ENCODE assay signal across 22 mouse cellular contexts in genomic region chr8:11840174-11840573, GRCm38 (mm10). TPM values are rescaled to one million over a fixed set of nuclear protein-coding genes. Genes with fewer than 3 reads are reported as not detected.
DNase-seq lines count a peak whose midpoint lies in the region; ATAC-seq and TF ChIP-seq lines count a peak whose summit lies in the region.
"Had no signal": no experiment of that assay in that cellular context is flagged by ENCODE, and none has a peak within 500 bp of the region (broad histone marks: within the 10 kb centered on the region; RNA-seq: fewer than 3 reads in every experiment).

Tex29 (plus strand) TSS chr8:11840474.

- H3K4me1 ChIP-seq in heart, embryonic 10.5 days = peaks cover 38% of the 10 kb centered on the region
- H3K4me1 ChIP-seq in lung, embryonic 14.5 days (ENCODE audit: insufficient read depth) = no peaks in the 10 kb centered on the region
- peaks cover 43% of the 10 kb centered on the region for H3K4me1 ChIP-seq in forebrain, embryonic 15.5 days
- H3K4me1 ChIP-seq in hindbrain, embryonic 15.5 days (replicated peaks) = peaks cover 32% of the 10 kb centered on the region

- peaks cover 7% of the 10 kb centered on the region; the same call in 1 of the 2 replicates for H3K36me3 ChIP-seq in heart, embryonic 10.5 days
- peaks cover 2% of the 10 kb centered on the region; the same call in 1 of the 2 replicates for H3K36me3 ChIP-seq in lung, embryonic 14.5 days (ENCODE audit: insufficient read depth)
- H3K36me3 ChIP-seq in forebrain, embryonic 15.5 days = peaks cover 7% of the 10 kb centered on the region
- no peaks in the 10 kb centered on the region for H3K36me3 ChIP-seq in hindbrain, embryonic 15.5 days

- 0 out of 2 replicates have a peak within 1 kb of the TSS, but pooled peaks have one; percentile 6 for H3K27ac ChIP-seq in heart, embryonic 10.5 days
- H3K27ac ChIP-seq in lung, embryonic 14.5 days (ENCODE audit: low read depth) = peak within 1 kb of the TSS; percentile 42; the same call in 1 of the 2 replicates
- H3K27ac ChIP-seq in forebrain, embryonic 15.5 days (replicated peaks) = peak within 1 kb of the TSS; percentile 87
- H3K27ac ChIP-seq in hindbrain, embryonic 15.5 days (replicated peaks) = peak within 1 kb of the TSS; percentile 58; the same call in 1 of the 2 replicates
- H3K27ac ChIP-seq: layer of hippocampus, adult 2 months had no signal

- no peak within 1 kb of the TSS for H3K9ac ChIP-seq in lung, embryonic 14.5 days
- H3K9ac ChIP-seq in forebrain, embryonic 15.5 days (replicated peaks) = no peak within 1 kb of the TSS
- no peak within 1 kb of the TSS for H3K9ac ChIP-seq in hindbrain, embryonic 15.5 days

- no peak for ATAC-seq in lung, embryonic 14.5 days (ENCODE audit: insufficient read depth)
- no peak for ATAC-seq in forebrain, embryonic 15.5 days (replicated peaks)
- ATAC-seq in hindbrain, embryonic 15.5 days (ENCODE audit: low FRiP score, low read depth) = no peak

- WGBS in heart, embryonic 10.5 days = 80% methylated on average over 5 of the region's 5 CpGs
- WGBS in lung, embryonic 14.5 days = 79% methylated on average over 5 of the region's 5 CpGs
- 91% methylated on average over 5 of the region's 5 CpGs for WGBS in forebrain, embryonic 15.5 days
- 91% methylated on average over 5 of the region's 5 CpGs for WGBS in hindbrain, embryonic 15.5 days

- no peak for DNase-seq in heart, embryonic 10.5 days (ENCODE audit: low spot score)
- DNase-seq in heart, adult 8-10 months (ENCODE audit: low spot score) = no peak
- no peak for DNase-seq in lung, embryonic 14.5 days
- no peak for DNase-seq in lung, postnatal 14 days
- DNase-seq in adrenal gland, postnatal 14 days = no peak
- DNase-seq in cerebellum, adult 11 months = no peak
- DNase-seq: adrenal gland, adult 8-10 months; cerebellum, adult 11-12 months; cerebellum, postnatal 25 days; gastrocnemius, postnatal 14 days; kidney, adult 11 months; kidney, postnatal 10 days; left cerebral cortex, postnatal 4 days; lung, adult 18-20 months; thymus, adult 2 months had no signal

- no peak within 1 kb of the TSS for H3K4me3 ChIP-seq in heart, embryonic 10.5 days
- H3K4me3 ChIP-seq in lung, embryonic 14.5 days (ENCODE audit: low read depth, low read length) = no peak within 1 kb of the TSS
- no peak within 1 kb of the TSS for H3K4me3 ChIP-seq in forebrain, embryonic 15.5 days
- no peak within 1 kb of the TSS for H3K4me3 ChIP-seq in hindbrain, embryonic 15.5 days
- H3K4me3 ChIP-seq: layer of hippocampus, adult 2 months had no signal

- H3K27me3 ChIP-seq in heart, embryonic 10.5 days (ENCODE audit: insufficient read depth, poor library complexity, severe bottlenecking) = no peaks in the 10 kb centered on the region
- H3K27me3 ChIP-seq in lung, embryonic 14.5 days (ENCODE audit: insufficient read depth, low read length) = no peaks in the 10 kb centered on the region
- H3K27me3 ChIP-seq in forebrain, embryonic 15.5 days = no peaks in the 10 kb centered on the region
- H3K27me3 ChIP-seq in hindbrain, embryonic 15.5 days = no peaks in the 10 kb centered on the region

- H3K9me3 ChIP-seq in heart, embryonic 10.5 days = no peaks in the 10 kb centered on the region
- no peaks in the 10 kb centered on the region for H3K9me3 ChIP-seq in lung, embryonic 14.5 days (ENCODE audit: low read depth, low read length)
- no peaks in the 10 kb centered on the region for H3K9me3 ChIP-seq in forebrain, embryonic 15.5 days
- H3K9me3 ChIP-seq in hindbrain, embryonic 15.5 days = no peaks in the 10 kb centered on the region

- TF ChIP-seq CTCF in lung, embryonic 14.5 days (IDR thresholded peaks at IDR 0.05; ENCODE audit: low read depth) = no peak

- no peak within 1 kb of the TSS for H3K4me2 ChIP-seq in lung, embryonic 14.5 days
- H3K4me2 ChIP-seq in forebrain, embryonic 15.5 days (replicated peaks) = no peak within 1 kb of the TSS
- no peak within 1 kb of the TSS for H3K4me2 ChIP-seq in hindbrain, embryonic 15.5 days

RNA-seq across cellular contexts. Expression of gene Tex29, which starts in this region (rescaled TPM):
- polyA plus RNA-seq in heart, embryonic 10.5 days (2016; fragmentation: Nextera tagmentation; extraction: Ambion mirVana) = not detected in 2 replicates
- not detected for total RNA-seq in heart, adult 8-10 months (2022)
- not detected in 2 replicates for polyA plus RNA-seq in lung, embryonic 14.5 days (2014; fragmentation: Nextera tagmentation; extraction: Ambion mirVana)
- polyA plus RNA-seq in forebrain, embryonic 15.5 days (2015; fragmentation: Nextera tagmentation; extraction: Ambion mirVana) = 0.59 and 1.4 TPM in 2 replicates
- 0.28 and 0.32 TPM in 2 replicates for polyA plus RNA-seq in hindbrain, embryonic 15.5 days (2015; fragmentation: Nextera tagmentation; extraction: Ambion mirVana)
- not detected in 2 replicates for total RNA-seq in adrenal gland, postnatal 14 days (2021)
- total RNA-seq: gastrocnemius, postnatal 14 days; hematopoietic stem cell, adult 5-6 weeks; left cerebral cortex, adult 18-20 months; left cerebral cortex, postnatal 4 days; liver, adult 2 months had no signal
- polyA plus RNA-seq: liver, adult 2 months; small intestine, adult 2 months; thymus, adult 2 months had no signal

Comparison
In these comparisons a context has a peak if more than half of its experiments do, and no peak if none do; other contexts are left out.
1. H3K27ac ChIP-seq: peak in every context shown above with its lines; median percentile 87 in forebrain, embryonic 15.5 days; 58 in hindbrain, embryonic 15.5 days; 42 in lung, embryonic 14.5 days; 6 in heart, embryonic 10.5 days.